Mouse (Mus musculus) frontal cortex, postnatal 14 days (tissue): ENCODE results near the gene Inafm1.
"Not testable (repeated sequence)": the region's sequence is repeated elsewhere in the genome, so short reads cannot be mapped to it uniquely, and the experiment has no call there.

Experiments
- DNase-seq, 2 experiments: peaks; one replicate each; pipeline ENCODE4 v3.0.0; 2022; ENCODE audit warnings: low spot score in 2 of 2

The Inafm1 gene

DNA sequence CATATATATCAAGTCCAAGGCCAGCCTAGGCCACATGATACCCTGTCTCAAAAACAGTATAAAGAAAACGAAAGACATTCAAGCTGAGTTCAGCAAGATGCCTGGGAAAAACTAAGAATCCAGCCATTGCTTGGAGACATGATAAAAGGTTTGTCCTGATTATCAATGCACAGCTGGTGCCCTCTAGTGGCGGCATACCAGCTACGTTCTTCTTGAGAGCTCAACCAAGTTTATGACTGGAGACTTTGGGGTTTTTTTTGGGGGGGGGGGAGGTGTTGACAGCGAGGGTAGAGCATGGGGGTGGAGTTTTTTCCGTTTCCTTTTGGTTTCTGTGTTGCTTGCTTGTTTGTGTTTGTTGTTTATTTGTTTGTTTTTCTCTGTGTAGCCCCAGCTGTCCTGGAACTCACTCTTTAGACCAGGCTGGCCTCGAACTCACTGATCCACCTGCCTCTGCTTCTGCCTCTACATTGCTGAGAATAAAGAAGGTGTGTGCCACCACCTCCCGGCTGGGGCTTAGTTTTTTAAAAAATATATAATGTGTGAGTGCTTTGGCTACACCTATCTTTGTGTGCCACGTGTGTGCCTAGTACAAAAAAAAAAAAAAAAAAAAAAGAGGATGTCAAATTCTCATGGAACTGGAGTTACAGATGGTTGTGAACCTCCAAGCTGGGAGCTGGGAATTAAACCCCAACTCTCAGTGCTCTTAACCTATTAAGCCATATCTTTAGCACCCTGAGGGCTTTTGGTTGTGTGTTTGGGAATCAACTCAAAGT is 10.2 kb downstream of the Inafm1 start:
- peak in 1 of 2 experiments; percentile 68 for DNase-seq

DNA sequence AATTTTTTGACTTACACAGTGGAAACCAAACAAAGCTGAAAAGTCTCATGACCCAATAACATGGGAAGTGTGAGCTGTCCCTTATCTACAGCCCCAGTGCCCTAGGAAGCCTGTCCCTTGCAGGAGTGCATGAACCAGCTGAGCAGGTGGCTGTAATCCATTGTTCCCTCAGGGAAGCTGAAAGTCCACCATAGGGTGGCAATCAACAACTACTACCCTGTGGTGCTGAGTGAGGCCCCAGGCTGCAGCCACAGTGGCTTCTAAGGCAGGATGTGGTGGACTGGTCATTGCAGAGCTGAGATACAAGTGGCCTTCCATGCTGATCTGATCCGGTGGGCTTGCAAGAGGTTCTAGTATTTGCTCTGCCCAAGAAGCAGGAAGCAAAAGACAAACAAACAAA is 12.3 kb downstream of the Inafm1 start:
- no peak for DNase-seq

DNA sequence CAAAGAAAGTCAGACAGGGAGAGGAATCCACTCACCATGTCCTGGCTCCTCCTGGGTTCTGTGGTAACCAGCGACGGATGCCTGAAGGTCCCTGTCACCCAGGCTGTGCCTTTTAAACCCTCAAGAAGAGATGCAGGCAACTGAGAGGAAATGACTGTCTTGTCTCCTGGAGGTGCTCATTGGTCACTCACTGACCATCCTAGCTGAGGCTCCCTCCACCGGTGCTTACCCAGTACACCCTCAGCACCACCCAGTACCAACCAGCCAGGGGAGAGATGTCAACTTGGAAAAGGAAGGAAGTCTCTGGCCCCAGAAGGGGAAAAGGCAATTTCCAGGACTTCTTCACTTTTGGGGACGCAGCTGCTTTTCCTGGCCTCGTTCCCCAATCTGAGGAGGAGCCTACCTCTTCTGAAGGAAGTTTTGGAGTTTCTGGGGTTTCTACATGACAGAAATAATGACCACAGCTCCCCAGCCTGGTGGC is 14.3 kb downstream of the Inafm1 start, which contains the start of gene C5ar1:
Gene C5ar1, minus strand, starts transcription at position 431 of the 481 bp plus-strand sequence.
- DNase-seq = no peak

DNA sequence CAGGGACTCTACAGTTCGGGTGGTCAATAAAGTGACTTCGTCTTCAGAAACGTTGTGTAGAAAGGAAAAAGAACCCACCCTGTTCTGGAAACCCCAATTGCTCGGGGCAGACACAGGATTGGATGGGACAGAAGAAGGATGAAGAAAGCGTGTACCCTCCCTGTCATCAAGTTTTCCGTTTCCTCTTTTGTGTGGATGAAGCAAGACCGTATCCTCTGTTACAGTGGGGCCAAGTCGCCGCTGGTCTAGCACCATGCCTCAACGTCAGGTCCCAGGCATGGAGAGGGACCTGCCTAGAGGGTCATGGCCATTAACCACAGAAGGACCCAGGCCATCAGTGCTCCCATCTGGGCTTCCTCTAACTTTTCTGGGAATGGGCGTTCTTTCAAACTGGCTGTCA is 15.6 kb downstream of the Inafm1 start:
- DNase-seq = no peak

DNA sequence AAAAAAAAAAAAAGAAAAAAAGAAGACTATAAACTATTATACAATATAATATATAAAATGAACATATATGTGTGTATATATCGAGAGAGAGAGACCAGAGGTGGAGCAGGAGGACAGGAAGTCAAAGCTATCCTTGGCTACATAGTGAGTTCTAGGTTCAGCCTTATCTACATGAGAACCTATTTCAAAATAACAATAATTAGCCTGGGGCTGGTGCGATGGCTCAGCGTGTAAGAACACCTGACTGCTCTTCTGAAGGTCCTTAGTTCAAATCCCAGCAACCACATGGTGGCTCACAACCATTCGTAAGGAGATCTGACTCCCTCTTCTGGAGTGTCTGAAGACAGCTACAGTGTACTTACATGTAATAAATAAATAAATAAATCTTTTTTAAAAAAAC is 17.5 kb downstream of the Inafm1 start:
- not testable (repeated sequence) for DNase-seq

DNA sequence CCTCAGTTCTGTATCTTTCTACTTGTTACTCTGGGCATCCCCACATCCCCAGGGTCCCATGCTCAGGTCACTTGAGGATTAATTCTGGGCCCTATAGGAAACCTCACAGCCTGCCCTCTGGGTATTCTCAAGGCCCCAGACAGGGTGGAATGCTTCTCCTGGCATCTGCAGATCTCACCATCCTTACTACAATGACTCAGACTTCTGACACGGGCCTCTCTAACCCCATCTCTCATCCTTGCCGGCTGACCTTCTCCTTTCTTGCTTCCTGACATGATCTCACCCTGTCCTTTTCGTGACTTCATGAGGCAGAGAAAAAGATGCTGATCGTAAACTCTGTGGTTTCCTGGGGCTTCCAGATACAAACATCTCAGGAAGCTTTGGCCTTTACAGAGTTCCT is 19.2 kb downstream of the Inafm1 start:
- DNase-seq = no peak

DNA sequence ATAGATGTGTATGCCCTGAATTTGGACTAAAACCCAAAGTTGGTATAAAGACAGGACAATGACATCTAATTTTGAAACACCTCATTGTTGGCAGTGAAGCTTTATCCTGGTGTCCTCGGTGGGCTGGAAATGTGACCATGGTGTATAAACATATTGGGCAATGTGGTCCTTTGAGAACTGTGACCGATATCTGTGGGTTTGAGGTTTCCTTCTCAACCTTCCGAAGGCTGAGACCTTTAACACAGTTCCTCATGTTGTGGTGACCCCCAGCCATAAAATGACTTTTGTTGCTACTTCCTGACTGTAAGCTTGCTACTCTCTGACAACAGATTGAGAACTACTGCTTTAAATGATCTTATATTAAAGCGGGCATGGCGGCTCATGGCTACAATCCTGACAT is 22.7 kb downstream of the Inafm1 start:
- DNase-seq = no peak

DNA sequence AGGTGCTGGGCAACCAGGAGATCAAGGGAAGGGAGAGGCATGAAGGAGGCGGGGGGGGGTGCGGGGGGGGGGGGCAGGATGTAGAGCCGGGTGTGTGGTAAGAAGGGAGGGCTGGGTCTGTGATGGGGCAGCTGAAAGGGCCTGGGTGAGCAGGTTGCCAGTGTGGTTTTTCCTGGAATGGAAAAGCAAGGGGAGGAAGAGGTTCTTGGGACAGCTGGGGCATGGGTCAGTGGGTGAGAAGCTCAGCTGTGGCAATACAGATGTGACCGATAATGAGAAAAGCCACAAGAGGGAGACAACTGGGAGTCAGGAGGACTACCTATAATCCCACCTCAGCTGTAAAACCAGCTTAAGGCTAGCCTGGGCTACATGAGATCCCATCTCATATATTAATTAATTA is 27.5 kb downstream of the Inafm1 start:
- DNase-seq = no peak

DNA sequence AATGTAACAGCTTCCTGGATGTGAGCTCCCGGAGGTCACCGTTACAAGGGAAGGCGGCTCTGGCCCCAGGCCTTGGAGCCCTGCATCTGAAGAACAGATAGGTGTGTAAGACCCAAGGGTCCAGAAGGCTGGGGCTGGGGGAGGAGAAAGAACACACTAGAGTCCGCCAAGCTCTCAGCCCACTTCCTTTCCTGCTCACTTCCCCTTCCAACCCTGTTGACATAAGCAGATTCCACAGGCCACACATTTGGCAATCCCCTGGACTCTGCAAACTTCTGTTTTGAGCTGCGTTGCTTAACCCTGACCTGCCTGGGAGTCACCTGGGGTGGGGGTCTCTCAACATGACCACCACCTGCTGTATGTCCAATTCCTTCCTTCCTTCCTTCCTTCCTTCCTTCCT is 29.4 kb downstream of the Inafm1 start, which contains the start of gene C5ar2:
Gene C5ar2, minus strand, starts transcription at position 88 of the 400 bp plus-strand sequence.
- DNase-seq = no peak

DNA sequence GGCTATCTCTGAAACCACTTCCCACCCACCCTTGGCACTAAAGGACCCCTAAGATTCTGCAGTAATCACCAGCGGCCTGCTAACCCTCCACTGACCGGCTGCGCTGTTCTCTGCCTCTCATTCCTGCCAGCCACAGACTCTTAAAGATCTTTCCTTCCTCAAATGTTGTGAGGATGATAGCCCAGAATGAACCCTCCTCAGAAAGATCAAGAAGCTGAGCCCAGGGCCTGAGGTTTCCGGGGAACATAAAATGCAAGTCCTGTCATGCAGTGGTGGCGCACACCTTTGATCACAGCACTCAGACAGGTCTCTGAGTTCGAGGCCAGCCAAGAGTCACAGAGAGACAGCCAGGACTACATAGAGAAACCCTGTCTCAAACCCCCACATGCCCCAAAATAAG is 31.2 kb downstream of the Inafm1 start:
- DNase-seq = no peak

DNA sequence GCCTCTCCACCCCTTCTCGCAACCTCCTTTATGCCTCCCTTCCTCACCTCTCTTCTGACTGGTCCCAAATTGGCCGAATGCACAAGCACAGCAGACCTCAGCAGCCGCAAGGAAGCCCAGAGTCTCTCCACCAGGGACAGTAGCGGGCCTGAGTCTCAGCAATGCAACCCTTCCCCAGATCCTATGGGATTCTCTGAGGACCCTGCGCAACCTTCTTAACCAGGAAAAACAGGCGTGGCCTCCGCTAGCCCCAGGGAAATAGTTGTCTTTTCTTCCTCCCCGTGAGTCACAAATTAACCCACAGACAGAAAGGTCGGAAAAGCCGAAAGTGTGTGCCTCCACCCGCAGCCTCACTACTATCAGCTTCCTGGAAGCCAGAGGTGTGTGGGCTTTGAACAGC is 31.6 kb downstream of the Inafm1 start:
- DNase-seq = no peak

DNA sequence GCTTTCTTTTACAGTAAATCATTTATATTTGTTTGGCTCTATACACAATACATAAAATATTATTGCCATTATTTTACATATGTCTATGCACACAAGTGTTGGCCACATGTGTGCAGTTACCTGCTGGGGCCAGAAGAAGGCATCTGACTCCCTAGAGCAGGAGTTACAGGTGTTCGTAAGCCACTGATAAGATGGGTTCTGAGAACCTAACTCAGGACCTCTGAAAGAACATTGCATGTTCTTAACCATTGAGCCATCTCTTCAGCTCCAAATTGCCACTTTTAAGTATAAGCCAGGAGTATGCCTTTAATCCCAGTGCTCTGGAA is 32.5 kb downstream of the Inafm1 start:
- DNase-seq = no peak

DNA sequence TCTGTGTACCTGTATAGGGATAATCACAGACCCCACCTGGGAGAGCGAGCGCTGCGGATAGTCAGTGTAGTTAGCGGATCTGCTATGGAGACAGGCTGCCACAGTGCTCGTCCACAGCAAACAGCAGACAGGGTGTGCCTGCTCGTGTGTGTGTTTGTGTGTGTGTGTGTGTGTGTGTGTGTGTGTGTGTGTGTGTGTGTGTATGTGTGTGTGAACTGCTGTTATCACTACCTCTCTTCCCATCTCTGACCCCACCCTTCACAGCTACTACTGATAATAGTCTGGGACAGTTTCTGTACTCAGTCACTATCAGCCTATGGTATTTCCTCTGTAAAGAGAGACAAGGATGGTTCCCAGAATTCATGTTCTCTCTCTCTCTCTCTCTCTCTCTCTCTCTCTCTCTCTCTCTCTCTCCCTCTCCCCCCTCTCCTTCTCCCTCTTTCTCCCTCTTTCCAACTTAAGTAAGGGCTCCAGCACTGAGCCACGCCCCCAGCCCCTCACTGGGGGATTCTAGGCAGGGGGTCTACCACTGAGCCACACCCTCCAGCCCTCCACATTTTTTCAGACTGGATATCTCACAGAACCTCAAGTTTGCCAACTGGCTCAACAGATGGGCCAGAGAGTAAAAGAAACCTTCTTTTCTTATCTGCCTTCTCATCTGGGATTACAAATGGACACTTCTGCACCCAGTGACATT is 33.0 kb downstream of the Inafm1 start:
- DNase-seq = no peak

DNA sequence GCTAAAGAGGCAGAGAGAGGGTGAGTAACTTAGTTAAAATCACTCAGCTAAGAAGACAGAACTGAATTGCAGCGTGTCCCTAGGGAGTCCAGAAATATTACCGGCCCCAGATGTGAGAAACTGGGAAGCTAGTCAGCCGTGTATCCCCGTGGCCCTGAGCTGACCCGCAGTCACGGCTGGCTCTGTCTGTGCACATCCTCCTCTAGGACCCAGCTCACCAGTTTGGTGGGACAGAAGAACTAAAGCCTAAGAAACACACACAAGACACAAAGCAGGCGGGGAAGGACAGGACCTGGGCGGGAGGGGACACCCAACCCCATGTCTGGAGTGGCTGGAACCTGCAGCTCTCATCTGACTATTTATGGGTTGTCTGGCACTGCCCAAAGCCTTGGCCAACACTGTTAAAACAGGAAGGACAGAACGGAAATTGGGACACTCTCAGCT is 33.8 kb downstream of the Inafm1 start:
- DNase-seq = no peak

DNA sequence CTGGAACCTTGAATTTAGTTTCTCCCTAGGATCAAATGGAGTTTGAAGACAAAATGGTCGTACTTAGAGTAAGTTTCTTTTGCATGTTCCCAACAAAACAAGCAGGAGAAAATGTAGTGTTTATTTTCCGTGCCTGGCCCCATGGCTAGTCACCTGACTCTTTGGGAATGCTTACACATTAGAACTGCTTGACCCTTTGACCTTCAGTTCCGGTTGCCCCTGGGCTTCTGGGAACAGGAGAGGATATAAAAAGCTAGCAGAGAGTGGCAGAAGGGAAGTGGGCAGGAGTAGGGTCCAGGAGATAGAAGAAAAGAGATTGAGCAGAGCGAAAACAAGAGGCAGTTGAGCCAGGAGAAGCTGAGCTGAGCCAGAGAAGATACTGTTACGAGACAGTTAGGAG is 43.5 kb downstream of the Inafm1 start:
- no peak for DNase-seq
